Comparison of ENCODE assay signal across 30 mouse cellular contexts in the genomic region with DNA sequence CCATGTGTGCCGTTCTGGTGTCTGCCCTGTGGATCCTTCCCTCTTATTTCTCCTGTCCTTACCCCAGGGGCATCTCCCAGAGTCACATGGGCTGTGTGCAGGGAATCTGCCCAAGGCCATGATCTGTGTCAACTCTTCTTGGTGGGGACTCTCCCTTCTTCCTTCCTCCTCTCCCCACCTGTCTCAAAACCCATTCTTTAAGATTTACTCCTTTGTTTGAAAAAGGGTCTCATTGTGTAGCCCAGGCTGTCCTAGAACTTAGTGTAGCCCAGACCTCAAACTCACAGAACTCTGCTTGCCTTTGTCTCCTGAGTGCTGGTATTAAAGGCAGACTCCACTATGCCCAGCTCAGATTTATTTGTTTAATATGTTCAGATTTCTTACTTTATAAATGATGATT. TPM values are rescaled to one million over a fixed set of nuclear protein-coding genes. Genes with fewer than 3 reads are reported as not detected.
"Had no signal": no experiment of that assay in that cellular context is flagged by ENCODE, and none has a peak within 500 bp of the region (broad histone marks: within the 10 kb centered on the region; RNA-seq: fewer than 3 reads in every experiment).

TSS of gene Ceacam15 (minus strand) at position 101 of the 400 bp plus-strand sequence.

- H3K27ac ChIP-seq: left cerebral cortex, adult 2 months; liver, embryonic 13.5 days had no signal

- H3K9me3 ChIP-seq: liver, embryonic 13.5 days had no signal

- H3K4me3 ChIP-seq: left cerebral cortex, adult 2 months; liver, embryonic 13.5 days had no signal

- H3K4me1 ChIP-seq: liver, embryonic 13.5 days had no signal

- DNase-seq: kidney, postnatal 10 days; kidney, postnatal 36 days; layer of hippocampus, postnatal 36 days; liver, embryonic 13.5 days; lung, adult 2 months; lung, postnatal 14 days; lung, postnatal 4 days; midbrain, embryonic 14.5 days; thymus, adult 18-20 months; thymus, postnatal 36 days had no signal

- H3K4me2 ChIP-seq: liver, embryonic 13.5 days; midbrain, embryonic 11.5 days had no signal

- H3K27me3 ChIP-seq: liver, embryonic 13.5 days had no signal

- H3K9ac ChIP-seq: liver, embryonic 13.5 days had no signal

- H3K36me3 ChIP-seq: liver, embryonic 13.5 days had no signal

RNA-seq across cellular contexts. Expression of gene Ceacam15, which starts in this region (rescaled TPM):
- total RNA-seq: layer of hippocampus, adult 8-10 months; layer of hippocampus, postnatal 10 days; layer of hippocampus, postnatal 36 days; left cerebral cortex, adult 2 months; left cerebral cortex, postnatal 10 days; left cerebral cortex, postnatal 36 days; liver, adult 2 months; megakaryocyte progenitor cell, adult 5-6 weeks; megakaryocyte-erythroid progenitor cell, adult 5-6 weeks; midbrain, postnatal 0 days had no signal
- polyA plus RNA-seq: limb, embryonic 11.5 days; limb, embryonic 14.5 days; liver, adult 2 months; liver, embryonic 13.5 days; liver, embryonic 16.5 days; lung, adult 2 months; lung, embryonic 16.5 days; midbrain, embryonic 11.5 days; midbrain, embryonic 14.5 days; midbrain, postnatal 0 days; neural tube, embryonic 11.5 days; neural tube, embryonic 14.5 days; small intestine, adult 2 months; spleen, adult 2 months; stomach, embryonic 16.5 days; urinary bladder, adult 2 months had no signal
